Mouse (Mus musculus): ENCODE measurements at regions not wholly inside any gene's neighbourhood (a gene's known extent, or its start where the extent isn't known, plus 50 kb on each side); places are given as distances from the start of the nearest gene placed in this dataset.

DNA sequence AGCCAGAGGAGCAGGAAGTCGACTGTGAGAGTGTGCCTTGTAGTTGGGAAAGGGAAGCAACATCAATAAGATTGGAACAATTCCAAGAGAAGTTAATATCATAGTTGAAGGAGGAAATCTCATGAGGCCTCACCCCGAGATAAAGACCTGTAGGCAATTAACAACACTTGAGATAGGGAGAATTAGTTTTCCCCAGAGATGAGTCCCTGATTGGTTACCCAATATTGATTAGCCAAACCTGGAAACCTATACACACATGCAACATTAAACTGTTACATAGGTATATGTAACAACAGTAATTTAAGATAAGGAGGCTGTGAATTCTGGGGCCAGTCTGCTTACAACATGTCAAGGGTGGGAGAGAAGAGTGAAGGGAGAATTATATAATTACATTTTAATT is 516.2 kb downstream of the Epha7 start:
- Histone ChIP-seq H3K27ac (no peak overlapping the region), H3K36me3 (replicated peaks; ENCODE audit: control insufficient read depth, insufficient read depth, low read depth) (no peaks in the 10 kb centered on the region), H3K27me3 (ENCODE audit: control insufficient read depth, insufficient read depth, low read length) (no peaks in the 10 kb centered on the region), H3K4me3 (ENCODE audit: insufficient read depth in 1 of 2, low read depth in 2 of 2, low read length in 2 of 2) (no peak overlapping the region), H3K9me3 (ENCODE audit: control insufficient read depth, low read length) (no peaks in the 10 kb centered on the region), H3K4me2 (ENCODE audit: low read depth) (no peak overlapping the region), H3K4me1 (replicated peaks; ENCODE audit: control insufficient read depth in 2 of 2, insufficient read depth in 2 of 2, low read length in 1 of 2) (no peaks in the 10 kb centered on the region), H3K9ac (replicated peaks) (no peak overlapping the region)
- DNase-seq (ENCODE audit: low read depth in 3 of 3, low spot score in 3 of 3) (no peak), ATAC-seq (ENCODE audit: insufficient read depth) (no peak)
- WGBS (ENCODE audit: insufficient replicate concordance), result 39% methylated on average over 2 of the region's 2 CpGs
- TF ChIP-seq EP300 (IDR thresholded peaks at IDR 0.05; ENCODE audit: low read depth) (no peak), CTCF (IDR thresholded peaks at IDR 0.05; ENCODE audit: low read depth) (no peak)

DNA sequence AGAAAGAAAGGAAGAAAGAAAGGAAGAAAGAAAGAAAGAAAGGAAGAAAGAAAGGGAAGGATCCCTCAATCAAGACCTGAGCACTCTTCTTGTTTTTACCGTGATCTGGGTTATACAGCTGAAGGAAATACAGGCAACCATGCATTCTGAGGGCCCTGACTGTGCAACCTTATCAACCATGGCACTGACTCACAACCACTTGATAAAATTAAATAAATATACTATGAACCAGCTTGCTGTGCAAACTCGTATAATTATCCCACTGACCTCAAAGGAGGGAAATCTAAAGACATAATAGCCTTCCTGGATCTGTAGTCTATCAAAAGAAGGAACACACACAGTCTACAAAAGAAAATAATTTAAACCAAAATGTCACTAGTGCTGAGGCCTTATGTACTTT is 518.8 kb downstream of the Epha7 start:
- TF ChIP-seq CTCF (IDR thresholded peaks at IDR 0.05; ENCODE audit: low read depth), result no peak
- TF ChIP-seq EP300 (IDR thresholded peaks at IDR 0.05; ENCODE audit: low read depth), result no peak
- H3K4me3 ChIP-seq (ENCODE audit: insufficient read depth in 1 of 2, low read depth in 2 of 2, low read length in 2 of 2), result no peak overlapping the region
- no peak overlapping the region for H3K27ac ChIP-seq
- H3K4me1 ChIP-seq (replicated peaks; ENCODE audit: control insufficient read depth in 2 of 2, insufficient read depth in 2 of 2, low read length in 1 of 2), result no peaks in the 10 kb centered on the region
- H3K9me3 ChIP-seq (ENCODE audit: control insufficient read depth, low read length), result no peaks in the 10 kb centered on the region
- H3K36me3 ChIP-seq (replicated peaks; ENCODE audit: control insufficient read depth, insufficient read depth, low read depth), result no peaks in the 10 kb centered on the region
- ATAC-seq (ENCODE audit: insufficient read depth), result no peak
- H3K27me3 ChIP-seq (ENCODE audit: control insufficient read depth, insufficient read depth, low read length), result no peaks in the 10 kb centered on the region
- H3K4me2 ChIP-seq (ENCODE audit: low read depth), result no peak overlapping the region
- 62% methylated on average over 2 of the region's 2 CpGs for WGBS (ENCODE audit: insufficient replicate concordance)
- no peak for DNase-seq (ENCODE audit: low read depth in 3 of 3, low spot score in 3 of 3)
- no peak overlapping the region for H3K9ac ChIP-seq (replicated peaks)

DNA sequence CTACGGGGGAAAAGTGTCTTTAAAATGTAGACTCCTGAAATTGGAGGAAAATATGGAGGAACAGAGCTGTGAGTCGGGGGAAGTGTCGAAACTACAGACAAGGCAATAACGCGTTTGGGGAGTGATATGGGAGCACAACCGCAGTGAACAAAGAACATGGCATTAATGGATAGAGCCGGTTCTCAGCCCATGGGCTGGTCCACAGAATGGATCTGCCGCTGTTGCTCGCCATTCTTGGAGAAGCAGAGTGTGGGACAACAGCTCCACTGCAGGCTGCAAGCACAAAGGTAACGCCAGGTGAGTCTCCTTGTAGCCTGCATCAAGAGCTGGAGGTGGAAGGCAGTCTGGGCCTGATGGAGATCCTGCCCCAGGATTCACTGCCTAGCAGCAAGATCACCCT is 524.3 kb downstream of the Epha7 start:
- Histone ChIP-seq H3K27me3 (ENCODE audit: control insufficient read depth, insufficient read depth, low read length) (no peaks in the 10 kb centered on the region), H3K9me3 (ENCODE audit: control insufficient read depth, low read length) (no peaks in the 10 kb centered on the region), H3K9ac (replicated peaks) (no peak overlapping the region), H3K4me2 (ENCODE audit: low read depth) (no peak overlapping the region), H3K36me3 (replicated peaks; ENCODE audit: control insufficient read depth, insufficient read depth, low read depth) (no peaks in the 10 kb centered on the region), H3K4me1 (replicated peaks; ENCODE audit: control insufficient read depth in 2 of 2, insufficient read depth in 2 of 2, low read length in 1 of 2) (no peaks in the 10 kb centered on the region), H3K4me3 (ENCODE audit: insufficient read depth in 1 of 2, low read depth in 2 of 2, low read length in 2 of 2) (no peak overlapping the region), H3K27ac (no peak overlapping the region)
- no peak for TF ChIP-seq EP300 (IDR thresholded peaks at IDR 0.05; ENCODE audit: low read depth)
- TF ChIP-seq CTCF (IDR thresholded peaks at IDR 0.05; ENCODE audit: low read depth), result no peak
- DNase-seq (ENCODE audit: low read depth in 3 of 3, low spot score in 3 of 3) (no peak), ATAC-seq (ENCODE audit: insufficient read depth) (no peak)
- WGBS (ENCODE audit: insufficient replicate concordance), result 67% methylated on average over 10 of the region's 10 CpGs

DNA sequence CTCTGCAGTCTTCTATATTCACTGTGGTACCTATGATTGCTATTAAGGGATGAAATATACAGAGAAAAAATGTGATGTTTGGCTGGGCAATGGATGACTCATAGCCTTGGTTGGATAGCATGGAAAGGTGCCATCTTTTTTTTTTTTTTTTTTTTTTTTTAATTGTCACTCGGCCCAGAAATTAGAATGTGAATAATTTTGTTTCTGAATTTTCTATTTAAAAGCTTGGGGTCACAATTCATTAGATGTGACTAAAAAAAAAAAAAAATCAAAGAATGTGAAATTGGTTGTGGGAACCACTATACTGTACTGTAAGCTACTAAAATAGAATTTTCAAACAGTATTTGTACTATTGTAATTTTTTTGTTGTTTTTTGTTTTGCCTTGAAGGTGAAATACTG is 549.3 kb downstream of the Epha7 start:
- no peak overlapping the region for H3K4me3 ChIP-seq (ENCODE audit: insufficient read depth in 1 of 2, low read depth in 2 of 2, low read length in 2 of 2)
- no peaks in the 10 kb centered on the region for H3K4me1 ChIP-seq (replicated peaks; ENCODE audit: control insufficient read depth in 2 of 2, insufficient read depth in 2 of 2, low read length in 1 of 2)
- H3K9ac ChIP-seq (replicated peaks), result no peak overlapping the region
- DNase-seq (ENCODE audit: low read depth in 3 of 3, low spot score in 3 of 3), result no peak
- WGBS (ENCODE audit: insufficient replicate concordance), result 55% methylated on average over 1 of the region's 1 CpGs
- no peak for TF ChIP-seq CTCF (IDR thresholded peaks at IDR 0.05; ENCODE audit: low read depth)
- no peak for TF ChIP-seq EP300 (IDR thresholded peaks at IDR 0.05; ENCODE audit: low read depth)
- no peak overlapping the region for H3K4me2 ChIP-seq (ENCODE audit: low read depth)
- H3K9me3 ChIP-seq (ENCODE audit: control insufficient read depth, low read length), result no peaks in the 10 kb centered on the region
- H3K27ac ChIP-seq, result no peak overlapping the region
- no peak for ATAC-seq (ENCODE audit: insufficient read depth)
- H3K27me3 ChIP-seq (ENCODE audit: control insufficient read depth, insufficient read depth, low read length), result no peaks in the 10 kb centered on the region
- H3K36me3 ChIP-seq (replicated peaks; ENCODE audit: control insufficient read depth, insufficient read depth, low read depth), result no peaks in the 10 kb centered on the region

DNA sequence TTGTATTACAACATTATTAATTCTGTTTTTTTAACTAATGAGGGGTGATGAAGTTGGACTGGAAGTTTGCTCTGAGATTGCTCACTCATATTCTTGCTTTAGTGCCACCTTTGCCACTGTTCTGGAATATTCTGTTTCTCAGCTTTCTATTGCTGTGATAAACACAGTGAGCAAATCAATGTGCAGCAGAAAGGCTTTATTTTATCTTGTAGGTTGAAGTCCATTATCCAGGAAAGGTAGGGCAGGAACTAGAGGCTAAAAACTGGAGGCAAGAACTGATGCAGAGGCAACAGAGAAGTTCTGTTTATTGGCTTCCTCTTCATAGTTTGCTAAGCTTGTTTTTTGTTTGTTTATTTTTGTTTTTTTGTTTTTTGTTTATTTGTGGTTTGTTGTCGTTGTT is 576.4 kb downstream of the Epha7 start:
- H3K36me3 ChIP-seq (replicated peaks; ENCODE audit: control insufficient read depth, insufficient read depth, low read depth), result no peaks in the 10 kb centered on the region
- H3K27ac ChIP-seq, result no peak overlapping the region
- ATAC-seq (ENCODE audit: insufficient read depth) (no peak), DNase-seq (ENCODE audit: low read depth in 3 of 3, low spot score in 3 of 3) (no peak)
- no peaks in the 10 kb centered on the region for H3K4me1 ChIP-seq (replicated peaks; ENCODE audit: control insufficient read depth in 2 of 2, insufficient read depth in 2 of 2, low read length in 1 of 2)
- 50% methylated on average over 1 of the region's 1 CpGs for WGBS (ENCODE audit: insufficient replicate concordance)
- H3K9me3 ChIP-seq (ENCODE audit: control insufficient read depth, low read length), result no peaks in the 10 kb centered on the region
- no peaks in the 10 kb centered on the region for H3K27me3 ChIP-seq (ENCODE audit: control insufficient read depth, insufficient read depth, low read length)
- TF ChIP-seq CTCF (IDR thresholded peaks at IDR 0.05; ENCODE audit: low read depth) (no peak), EP300 (IDR thresholded peaks at IDR 0.05; ENCODE audit: low read depth) (no peak)
- no peak overlapping the region for H3K4me3 ChIP-seq (ENCODE audit: insufficient read depth in 1 of 2, low read depth in 2 of 2, low read length in 2 of 2)
- H3K9ac ChIP-seq (replicated peaks), result no peak overlapping the region
- no peak overlapping the region for H3K4me2 ChIP-seq (ENCODE audit: low read depth)

Measured in liver, embryonic 14.5 days (tissue).